Mouse (Mus musculus) brain, embryonic 14.5 days (tissue): ENCODE measurements around the gene Usf2.

ENCODE experiments used
- CTCF ChIP-seq: fragments of 200-500 bp; IDR thresholded peaks from 2 replicates; pipeline ENCODE4 v1.5.1; 2012; ENCODE audit warnings: inconsistent platforms, mild to moderate bottlenecking, moderate library complexity, borderline replicate concordance; ENCODE audit not compliant: insufficient read depth, insufficient read length; ENCODE audit errors: extremely low read depth
- POLR2A ChIP-seq: fragments of 200-500 bp; IDR thresholded peaks from 2 replicates; pipeline ENCODE4 v1.6.1; 2012; ENCODE audit warnings: mild to moderate bottlenecking, inconsistent platforms, borderline replicate concordance; ENCODE audit not compliant: poor library complexity, insufficient read depth, insufficient read length, severe bottlenecking; ENCODE audit errors: extremely low read depth

DNA sequence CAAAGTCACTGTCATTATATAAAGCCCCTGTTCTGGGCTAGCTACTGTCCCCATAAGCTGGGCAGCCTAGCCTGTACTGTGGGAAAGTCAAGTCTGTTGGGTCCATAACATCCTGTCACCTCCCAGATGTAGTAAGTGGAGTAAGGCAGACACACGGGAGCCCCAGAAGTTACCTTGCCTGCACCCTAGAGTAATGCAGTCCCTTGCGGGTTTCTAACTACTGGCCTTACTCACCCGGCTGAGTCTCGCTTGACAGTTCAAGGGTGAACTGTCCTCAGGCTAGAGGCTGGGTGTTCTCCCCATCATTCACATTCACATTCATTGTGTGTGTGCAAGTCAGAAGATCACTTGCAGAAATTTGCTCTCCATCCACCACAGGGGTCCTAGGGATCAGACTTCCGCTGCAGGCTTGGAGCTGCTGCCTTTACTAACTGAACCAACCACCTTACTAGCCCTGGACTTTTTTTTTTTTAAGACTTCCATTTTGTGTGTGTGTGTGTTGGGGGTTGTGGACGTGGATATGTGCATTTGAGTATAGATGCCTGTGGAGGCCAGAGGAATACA is 3.3 kb upstream of the Usf2 start:
- TF ChIP-seq CTCF (no peak), POLR2A (no peak)
